Mouse (Mus musculus) granulocyte monocyte progenitor cell, adult 5-6 weeks (primary cell): Measurements from ENCODE around the gene Zfand4. TPM values are rescaled to one million over a fixed set of nuclear protein-coding genes. Genes with fewer than 3 reads are reported as not detected.

Experiments used
- ATAC-seq: replicated peaks from 2 replicates; pipeline ENCODE4 v1.8.0; 2016; ENCODE audit warnings: mild to moderate bottlenecking, moderate TSS enrichment, inconsistent platforms; ENCODE audit not compliant: poor library complexity, severe bottlenecking
- total RNA-seq, 2 experiments: library from RNA; stranded (forward) in 1 of 2; stranded (reverse) in 1 of 2; fragments of 200-712, 200-1000 nt in 1 of 2; fragments of >200 nt in 1 of 2; fragmentation: Nextera tagmentation in 1 of 2; gene quantifications; 2 replicates each; pipeline ENCODE4 v1.2.3; 2014 to 2017

Gene Zfand4
- total RNA-seq, 2 experiments from 2014 or later, result 15.3 to 19.9 TPM

GRCm38 (mm10) chr6:116367971-116368370, 103.9 kb downstream of the Zfand4 start:
- no peak for ATAC-seq

GRCm38 (mm10) chr6:116369811-116370210, 105.8 kb downstream of the Zfand4 start:
- ATAC-seq, result no peak

GRCm38 (mm10) chr6:116370216-116370976, 106.4 kb downstream of the Zfand4 start:
- no peak for ATAC-seq

DNA sequence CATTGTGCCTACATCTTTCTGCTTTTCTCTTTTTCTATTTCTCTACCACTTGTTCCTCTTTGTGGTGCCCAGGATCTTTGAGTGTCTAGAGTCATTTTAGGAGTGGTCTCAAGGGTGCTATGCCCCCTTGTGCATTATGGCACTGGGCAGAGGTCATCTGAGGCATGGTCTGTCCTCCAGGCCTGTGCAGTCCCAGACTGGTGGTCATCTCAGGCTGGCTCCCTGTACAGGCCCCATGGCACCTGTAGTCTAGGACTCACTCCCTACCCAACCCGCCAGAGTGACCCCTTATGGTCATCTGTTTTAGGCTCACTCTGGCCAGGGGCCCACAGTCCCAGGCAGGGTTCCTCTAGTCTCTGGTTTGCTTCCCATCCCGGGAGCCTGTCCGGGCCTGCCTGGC, 107.5 kb downstream of the Zfand4 start:
- ATAC-seq, result no peak

- no peak for ATAC-seq
Measured at GRCm38 (mm10) chr6:116374136-116374535, 110.1 kb downstream of the Zfand4 start.

- ATAC-seq, result no peak
Measured at GRCm38 (mm10) chr6:116374618-116375017, 110.6 kb downstream of the Zfand4 start.

DNA sequence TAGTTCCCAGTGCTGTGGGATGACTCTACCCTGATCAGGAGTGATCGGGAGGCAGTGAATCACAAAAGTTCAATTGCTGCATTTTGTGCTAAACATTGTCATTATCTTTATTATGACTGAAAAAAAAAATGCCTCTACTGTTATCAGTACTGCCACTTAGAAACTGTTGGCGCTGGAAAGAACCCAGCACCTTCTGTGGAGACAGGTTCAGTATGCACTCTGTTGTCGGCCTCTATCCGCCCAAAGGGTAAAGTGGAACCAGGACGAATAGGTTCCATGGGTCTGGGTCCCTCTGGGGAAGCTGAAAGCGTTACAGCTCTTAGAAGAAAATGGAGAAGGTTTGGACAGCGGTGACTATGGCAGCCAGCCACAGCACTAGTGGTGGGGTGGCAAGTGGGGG, 114.9 kb downstream of the Zfand4 start:
- no peak for ATAC-seq

Other genes with a start within 250 kb of the Zfand4 start
- gene Tmcc1, start 70.7 kb upstream of the Zfand4 start, total RNA-seq (2014; fragmentation: Nextera tagmentation), result 5.4 and 13.1 TPM in 2 replicates
- gene Tmcc1, start 70.7 kb upstream of the Zfand4 start, total RNA-seq (2017), result 8.2 and 9.9 TPM in 2 replicates
- gene Washc2, start 56.2 kb upstream of the Zfand4 start, total RNA-seq (2014; fragmentation: Nextera tagmentation), result 54.8 and 62.2 TPM in 2 replicates
- gene Washc2, start 56.2 kb upstream of the Zfand4 start, total RNA-seq (2017), result 49.0 and 53.3 TPM in 2 replicates
- gene March8, start 73.8 kb downstream of the Zfand4 start, total RNA-seq (2014; fragmentation: Nextera tagmentation), result 13.4 and 22.4 TPM in 2 replicates
- 15.9 and 19.3 TPM in 2 replicates for gene March8, start 73.8 kb downstream of the Zfand4 start, total RNA-seq (2017)
- gene Alox5, start 197.0 kb downstream of the Zfand4 start, total RNA-seq (2014; fragmentation: Nextera tagmentation), result 6.6 and 13.3 TPM in 2 replicates
- 6.2 and 15.6 TPM in 2 replicates for gene Alox5, start 197.0 kb downstream of the Zfand4 start, total RNA-seq (2017)
- gene Olfr211, start 224.9 kb downstream of the Zfand4 start, total RNA-seq (2014; fragmentation: Nextera tagmentation), result not detected in 2 replicates
- not detected in 2 replicates for gene Olfr211, start 224.9 kb downstream of the Zfand4 start, total RNA-seq (2017)
- not detected in 2 replicates for gene Olfr212, start 242.3 kb downstream of the Zfand4 start, total RNA-seq (2014; fragmentation: Nextera tagmentation)
- gene Olfr212, start 242.3 kb downstream of the Zfand4 start, total RNA-seq (2017), result not detected in 2 replicates